Mouse (Mus musculus): ENCODE data around the gene Frmd4b.

The Frmd4b gene

DNA sequence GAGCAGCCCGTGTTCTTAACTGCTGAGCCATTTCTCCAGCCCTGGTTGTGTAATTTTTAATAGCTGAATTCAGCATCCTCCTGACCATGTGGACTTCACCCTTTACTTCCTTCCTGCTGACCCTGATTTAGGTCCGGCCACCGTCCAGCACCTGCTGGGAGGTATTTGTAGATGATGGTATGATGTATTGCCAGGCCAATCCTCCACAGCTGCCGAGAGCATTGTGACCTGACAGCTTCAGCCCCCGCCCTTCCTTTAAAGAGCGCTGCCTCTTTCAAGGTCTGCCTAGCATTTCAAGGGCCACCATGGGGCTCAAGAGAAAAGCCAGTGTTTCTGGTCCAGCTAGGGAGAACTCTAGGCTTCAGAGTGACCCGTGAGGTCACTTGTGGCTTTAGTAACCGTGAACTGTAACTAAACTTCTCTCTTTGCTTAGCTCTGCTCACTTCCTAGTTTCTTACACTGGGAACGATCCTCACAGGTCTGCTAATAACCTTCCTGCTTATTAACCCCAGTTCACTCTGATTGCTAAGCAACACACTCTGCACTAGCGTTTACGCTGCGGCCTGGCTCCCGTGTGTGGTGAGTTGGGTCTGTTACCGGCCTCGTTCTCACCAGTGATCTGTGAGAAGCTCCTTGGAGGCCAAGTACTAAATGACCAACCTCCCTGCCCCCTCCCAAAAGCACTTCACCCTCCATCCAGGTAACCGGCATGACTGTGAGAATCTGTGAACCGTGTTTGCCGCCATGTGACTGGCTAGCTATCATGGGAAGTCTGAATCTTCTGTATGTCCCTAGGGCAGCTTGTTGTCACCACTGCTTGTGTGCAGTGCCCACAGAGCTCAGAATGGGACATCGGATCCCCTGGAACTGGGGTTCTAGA, 138.1 kb downstream of the Frmd4b start:
- in situ Hi-C loops (cut with MboI, MseI): no loop called here

DNA sequence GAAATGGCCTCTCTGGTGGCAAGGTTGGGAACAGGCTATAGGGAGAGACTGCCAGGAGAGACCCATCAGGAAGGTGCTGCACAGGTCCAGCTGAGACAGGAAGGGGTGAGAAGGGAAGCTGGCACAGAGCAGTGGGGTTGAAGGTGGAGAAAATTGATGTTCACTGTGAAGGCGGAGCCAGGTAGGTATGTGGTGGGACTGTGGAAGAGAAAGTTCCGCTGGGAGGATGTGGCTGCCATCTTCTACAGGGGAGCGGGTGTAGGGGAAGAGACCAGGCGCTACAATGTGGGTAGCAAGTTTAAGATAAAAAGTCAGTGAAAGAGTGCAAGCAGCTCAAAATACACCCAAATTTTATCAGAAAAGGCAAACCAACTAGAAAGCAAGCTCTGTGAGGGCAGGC, 143.7 kb downstream of the Frmd4b start:
- in situ Hi-C loops (cut with MboI, MseI): no loop called here

DNA sequence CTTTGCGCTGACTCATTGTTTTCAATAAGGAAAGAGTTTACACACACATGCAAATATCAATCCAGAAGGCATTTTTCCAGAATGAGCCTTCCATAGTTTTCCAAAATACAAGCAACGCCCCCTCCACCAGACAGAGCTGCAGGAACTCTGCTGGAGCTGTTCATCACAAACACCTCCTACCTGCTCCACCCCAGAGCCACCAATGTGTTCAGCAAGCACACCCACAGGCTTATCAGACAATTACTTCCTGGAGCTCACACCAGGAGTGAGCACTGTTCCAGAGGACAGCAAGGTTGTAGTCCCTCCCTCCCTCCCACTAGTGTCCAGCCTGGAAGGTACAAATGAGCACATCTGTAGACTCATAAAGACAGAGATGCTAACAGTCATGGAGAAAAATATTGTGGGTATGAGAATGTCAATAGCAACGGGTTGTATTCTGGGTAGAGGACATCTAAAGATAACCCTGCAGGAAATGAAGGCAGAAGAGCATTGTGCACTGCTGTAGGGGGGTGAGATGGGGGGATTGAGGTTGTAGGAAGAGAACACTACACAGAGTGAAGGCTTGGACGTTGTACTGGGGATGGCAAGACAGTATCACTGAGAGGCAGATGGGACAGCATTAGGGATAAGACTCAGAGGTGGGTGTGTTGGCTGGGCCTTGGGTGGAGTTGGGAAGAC, 144.3 kb downstream of the Frmd4b start:
- in situ Hi-C loops (cut with MboI, MseI): no loop called here

DNA sequence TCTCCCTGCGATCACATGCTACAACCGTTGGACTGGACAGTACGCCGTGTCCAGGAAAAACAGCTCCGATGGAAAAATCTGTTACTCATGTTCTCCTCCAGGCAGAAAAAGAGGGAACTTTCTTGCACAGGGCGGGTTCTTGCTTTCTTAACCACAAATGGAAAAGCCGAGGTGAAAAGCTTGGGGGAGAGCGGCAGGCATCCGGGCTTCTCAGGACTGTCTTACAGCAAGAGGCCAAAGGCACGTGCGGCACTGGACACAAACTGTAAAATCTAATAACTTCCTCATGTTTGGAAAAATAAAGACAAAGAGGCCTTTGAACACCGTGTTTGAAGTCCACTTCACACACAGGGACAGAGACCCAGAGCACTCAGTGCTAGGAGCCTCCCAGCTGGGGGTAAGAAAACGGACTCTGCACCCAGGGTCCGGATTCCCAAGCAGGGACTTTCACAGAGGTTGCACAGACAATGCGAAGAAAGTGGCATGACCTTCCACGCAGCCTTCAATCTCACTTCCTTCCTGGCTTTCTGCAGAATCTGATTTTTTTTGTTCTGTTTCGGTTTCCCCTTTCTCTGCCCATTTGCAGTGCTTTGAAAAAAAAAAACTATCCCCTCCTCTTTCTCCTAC, 153.3 kb downstream of the Frmd4b start:
- in situ Hi-C loops (cut with MboI, MseI): no loop called here

DNA sequence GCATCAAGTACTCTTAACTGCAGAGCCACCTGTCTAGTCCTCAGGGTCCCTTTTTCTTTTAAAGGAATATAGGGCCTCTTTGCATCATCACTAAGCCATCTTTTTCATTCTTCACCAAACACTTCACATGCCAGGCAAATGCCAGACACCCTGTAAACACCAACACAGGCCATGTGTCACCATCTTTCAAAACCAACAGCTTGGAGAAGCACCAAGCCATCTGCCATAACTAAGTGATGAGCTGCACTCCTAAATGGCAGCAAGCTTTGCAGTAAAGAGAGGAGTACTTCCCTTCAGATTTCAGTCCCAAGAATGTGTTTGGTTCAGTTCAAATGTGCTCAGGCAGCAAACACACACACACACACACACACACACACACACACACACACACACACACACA, 154.9 kb downstream of the Frmd4b start:
- in situ Hi-C loops (cut with MboI, MseI): no loop called here

DNA sequence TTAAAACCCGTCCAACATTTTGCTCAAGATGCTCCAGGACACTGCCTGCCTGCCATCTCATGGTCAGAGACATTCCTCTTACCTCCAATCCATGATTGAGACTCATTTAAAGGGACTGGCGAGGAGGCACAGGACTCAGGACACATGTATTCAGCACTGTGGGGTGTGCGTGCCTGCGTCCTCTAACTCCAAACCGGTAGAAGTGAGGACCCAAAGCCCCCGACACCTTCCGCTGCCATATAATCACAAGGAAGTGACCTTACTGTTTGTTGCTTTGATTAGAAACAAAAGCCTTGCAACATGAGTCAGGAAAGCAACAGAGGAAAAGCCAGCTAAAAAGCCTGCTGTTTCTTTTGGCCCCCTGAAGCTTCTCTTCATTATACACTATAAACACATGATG, 158.2 kb downstream of the Frmd4b start:
- in situ Hi-C loops (cut with MboI, MseI): no loop called here

DNA sequence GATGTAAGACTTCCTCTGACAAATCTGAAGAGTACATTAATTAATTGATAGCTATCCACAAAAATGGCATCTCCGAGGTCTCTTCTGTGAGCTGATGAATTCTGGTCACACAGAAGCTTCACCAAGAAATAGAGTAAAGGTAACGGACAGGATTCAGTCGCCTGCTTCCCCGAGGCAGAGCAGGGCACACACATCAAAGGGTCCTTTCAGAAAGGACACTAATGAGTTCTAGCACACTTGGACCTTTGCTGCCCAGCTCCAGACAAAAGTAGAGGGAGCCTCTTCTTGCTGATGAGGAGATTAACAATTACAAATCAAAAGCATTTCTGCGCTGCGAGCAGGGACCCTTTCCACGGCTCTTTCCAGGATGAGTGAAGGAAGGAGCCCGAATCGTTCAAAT, 159.0 kb downstream of the Frmd4b start:
- in situ Hi-C loops (cut with MboI, MseI): no loop called here

DNA sequence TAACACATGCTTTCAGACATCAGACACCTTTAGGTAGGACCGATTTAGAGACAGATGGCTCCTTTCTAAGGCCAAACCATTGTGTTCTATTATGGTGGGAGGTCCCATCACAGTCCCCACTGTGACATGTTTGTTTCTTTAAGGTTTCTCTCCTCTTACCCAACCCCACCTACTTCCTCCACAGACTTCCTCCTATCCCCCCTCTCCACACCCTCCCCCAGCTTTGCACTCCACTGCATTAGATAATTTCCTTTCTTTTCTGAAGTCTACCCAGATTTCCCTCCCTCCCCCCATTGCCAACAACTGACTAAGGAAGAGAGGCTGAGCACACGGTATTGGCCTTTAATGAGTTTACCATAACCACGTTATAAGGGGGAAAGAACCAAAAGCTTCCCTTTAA, 159.4 kb downstream of the Frmd4b start:
- in situ Hi-C loops (cut with MboI, MseI): no loop called here

DNA sequence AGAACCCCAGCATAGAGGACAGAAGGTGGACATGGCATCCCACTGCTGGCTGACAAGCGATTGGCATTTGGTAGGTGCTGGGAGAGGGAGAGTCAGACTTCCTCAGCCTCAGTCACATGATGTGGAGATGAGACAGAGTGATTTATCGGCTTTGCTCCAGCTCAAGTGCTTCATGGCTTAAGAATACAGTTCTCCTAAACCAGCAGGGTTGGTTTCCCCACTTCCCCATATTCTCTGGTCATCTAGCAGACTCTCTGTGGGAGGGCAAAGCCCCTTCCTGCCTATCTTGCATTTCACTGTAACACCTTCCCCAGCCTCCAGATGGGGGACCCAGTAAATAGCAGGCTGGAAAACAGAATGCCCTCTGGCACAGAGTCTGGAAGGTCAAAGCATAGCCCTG, 160.1 kb downstream of the Frmd4b start:
- in situ Hi-C loops (cut with MboI, MseI): no loop called here

DNA sequence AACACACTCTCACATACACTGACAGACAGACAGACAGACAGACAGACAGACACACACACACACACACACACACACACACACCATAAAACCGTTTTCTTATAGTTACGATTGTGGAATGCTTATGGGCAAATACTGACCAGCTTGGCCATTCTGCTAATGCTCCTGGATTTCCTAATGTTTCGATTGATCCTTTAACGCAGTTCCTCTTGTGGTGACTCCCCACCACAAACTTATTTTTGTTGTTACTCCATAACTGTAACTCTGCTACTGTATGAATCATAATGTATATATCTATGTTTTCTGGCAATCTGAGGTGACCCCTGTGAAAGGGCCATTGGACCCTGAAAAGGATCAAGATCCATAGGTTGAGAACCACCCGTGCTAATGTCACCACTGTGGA, 165.1 kb downstream of the Frmd4b start:
- in situ Hi-C loops (cut with MboI, MseI): no loop called here

DNA sequence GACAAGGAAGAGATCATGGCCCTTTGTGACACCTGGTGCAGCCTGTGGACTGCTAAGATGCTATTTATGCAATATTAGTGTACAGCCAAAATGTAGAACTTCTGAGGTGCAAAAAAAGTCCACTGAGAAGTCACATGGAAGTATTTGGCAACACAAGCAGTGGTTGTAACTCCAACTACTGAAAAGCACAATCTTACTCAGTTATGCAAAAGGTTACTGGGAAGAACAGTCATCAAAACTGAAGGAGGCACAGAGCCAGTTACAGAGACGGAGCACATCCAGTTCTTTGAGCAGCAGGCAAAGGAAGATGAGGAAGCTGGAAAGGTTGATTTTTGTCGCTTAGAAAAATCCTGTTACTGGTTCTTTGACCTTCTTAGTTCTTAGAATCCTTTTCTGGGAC, 167.5 kb downstream of the Frmd4b start:
- in situ Hi-C loops (cut with MboI, MseI): loop anchor here (25.0 kb wide), 1 partner anchor 287 kb away; no protein-coding TSS in a partner anchor

DNA sequence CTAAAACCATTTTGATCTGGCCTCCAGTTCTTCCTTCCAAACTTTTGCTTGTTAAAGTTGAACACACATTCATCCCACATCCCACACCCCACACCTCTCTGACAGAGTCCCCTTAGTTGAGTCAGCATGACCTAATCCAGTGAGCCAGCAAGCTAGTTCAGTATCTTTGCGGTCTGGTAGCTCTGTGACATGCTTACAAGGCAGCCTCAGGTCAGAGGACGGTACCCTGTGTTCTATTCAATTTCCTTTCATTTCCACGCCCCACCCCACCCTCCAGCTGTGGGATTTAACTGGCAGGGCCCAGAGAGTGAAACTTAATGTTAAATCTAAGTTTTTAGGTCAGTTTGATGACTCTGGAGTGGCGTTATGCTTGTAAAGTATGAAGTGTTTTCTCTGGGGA, 170.3 kb downstream of the Frmd4b start:
- in situ Hi-C loops (cut with MboI, MseI): loop anchor here (25.0 kb wide), 1 partner anchor 290 kb away; no protein-coding TSS in a partner anchor

DNA sequence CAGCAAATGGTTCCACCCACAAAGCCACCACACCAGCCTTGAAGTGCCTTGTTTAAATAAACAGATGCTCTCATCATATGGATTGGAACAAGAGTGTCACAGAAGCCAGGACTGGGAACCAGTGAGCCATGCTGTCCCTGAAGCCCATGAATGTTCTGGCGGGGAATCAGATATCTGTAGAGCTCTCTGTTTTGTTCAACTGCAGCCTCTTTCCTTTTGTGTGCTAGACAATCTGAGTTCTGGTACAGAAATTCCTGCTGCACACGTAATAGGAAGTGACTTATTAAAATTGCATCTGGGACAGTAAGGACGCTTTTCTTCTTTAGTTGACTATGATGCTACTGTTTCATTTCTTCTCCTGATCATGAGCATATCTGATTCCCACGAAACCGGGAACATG, 173.2 kb downstream of the Frmd4b start:
- in situ Hi-C loops (cut with MboI, MseI): loop anchor here (25.0 kb wide), 1 partner anchor 293 kb away; no protein-coding TSS in a partner anchor

DNA sequence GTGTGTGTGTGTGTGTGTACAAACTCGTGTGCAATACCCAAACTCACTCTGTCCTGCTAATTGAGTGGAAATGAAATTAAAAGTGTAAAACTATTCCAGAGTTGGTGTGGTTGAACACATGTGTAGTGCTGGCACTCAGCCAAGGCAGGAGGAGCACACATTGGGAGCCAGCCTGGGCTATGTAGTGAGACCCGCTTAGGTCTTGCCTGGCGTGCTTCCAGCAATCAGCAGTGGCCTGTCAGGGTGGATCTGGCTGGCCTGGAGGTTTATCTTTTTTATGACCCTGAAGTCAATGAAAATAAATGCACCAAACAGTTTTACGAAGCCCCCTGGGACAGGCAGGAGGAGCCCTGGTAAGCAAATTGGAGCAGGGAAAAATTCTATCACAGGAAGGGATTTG, 173.8 kb downstream of the Frmd4b start:
- in situ Hi-C loops (cut with MboI, MseI): loop anchor here (25.0 kb wide), 1 partner anchor 294 kb away; no protein-coding TSS in a partner anchor

DNA sequence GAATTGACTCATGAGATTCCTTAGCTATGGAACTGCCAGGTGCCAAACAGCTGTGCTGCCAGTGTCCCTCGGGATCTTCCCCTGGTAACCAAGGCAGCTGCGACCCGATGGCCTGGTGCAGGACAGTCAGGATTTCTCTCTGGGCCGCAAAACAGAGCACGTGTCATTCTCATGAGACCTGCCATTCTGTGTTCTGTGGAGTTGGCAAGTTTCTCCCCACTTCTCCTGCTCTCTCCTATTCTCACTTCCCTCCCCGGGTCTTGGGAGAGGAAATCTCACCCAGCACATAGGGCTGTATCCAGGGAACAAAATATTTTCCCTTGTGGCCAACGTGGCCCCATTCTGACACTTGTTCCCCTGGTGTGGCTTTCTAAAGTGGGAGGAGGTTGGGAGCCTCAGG, 176.0 kb downstream of the Frmd4b start:
- in situ Hi-C loops (cut with MboI, MseI): loop anchor here (25.0 kb wide), 1 partner anchor 296 kb away; no protein-coding TSS in a partner anchor

DNA sequence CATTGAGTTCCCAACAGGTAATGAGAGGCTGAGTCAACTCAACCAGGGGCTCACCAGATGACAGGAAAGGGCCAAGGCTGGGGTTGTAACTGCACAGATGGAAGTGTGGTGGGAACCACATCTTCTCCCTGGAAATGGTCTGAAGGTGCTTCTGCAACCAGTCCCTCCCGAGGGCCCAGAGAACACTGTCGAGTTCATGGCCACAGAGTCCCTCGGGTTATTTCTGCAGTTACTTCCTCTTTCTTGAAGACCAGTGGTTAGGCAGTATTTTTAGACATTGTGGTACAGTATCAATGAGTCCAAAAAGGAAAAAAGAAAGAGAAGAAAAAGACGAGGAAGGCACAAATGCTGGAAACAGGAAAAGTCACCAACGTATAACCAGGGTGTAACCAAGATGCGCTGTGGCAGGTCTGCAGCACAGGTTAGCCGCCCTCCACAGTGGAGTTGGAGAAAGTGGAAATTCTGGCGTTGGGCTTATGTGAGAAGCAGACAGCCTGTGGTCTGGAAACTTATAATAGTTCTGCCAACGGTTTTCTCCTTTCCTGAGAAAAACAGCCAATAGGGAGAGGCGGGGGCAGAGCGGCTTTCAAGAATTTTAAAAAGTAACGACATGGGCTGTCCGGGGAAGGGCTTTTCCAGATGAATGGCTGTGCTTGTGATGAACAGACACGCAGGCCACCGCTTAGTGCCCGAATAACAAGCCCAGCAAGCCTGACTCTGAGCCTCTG, 178.3 kb downstream of the Frmd4b start:
- in situ Hi-C loops (cut with MboI, MseI): loop anchor here (25.0 kb wide), 1 partner anchor 298 kb away; no protein-coding TSS in a partner anchor

DNA sequence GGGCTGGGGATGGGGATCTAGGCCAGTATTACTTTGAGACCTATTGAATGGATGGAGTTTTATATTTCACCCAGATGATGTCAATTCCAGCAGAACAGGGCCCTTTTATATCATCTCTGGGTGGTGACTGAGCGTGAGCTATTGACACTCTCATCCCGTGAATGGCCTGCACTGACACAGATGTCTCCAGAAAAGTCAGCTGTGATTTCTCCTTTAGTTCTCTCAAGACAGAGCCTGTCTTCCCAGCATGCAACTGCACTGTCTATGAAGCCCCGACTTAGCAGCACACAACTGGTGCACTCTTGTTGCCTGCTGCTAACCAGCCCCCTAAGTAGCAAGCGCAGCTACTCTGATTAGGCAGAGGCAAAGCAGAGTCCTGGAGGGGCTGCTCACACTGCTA, 182.6 kb downstream of the Frmd4b start:
- in situ Hi-C loops (cut with MboI, MseI): loop anchor here (25.0 kb wide), 1 partner anchor 303 kb away; no protein-coding TSS in a partner anchor

DNA sequence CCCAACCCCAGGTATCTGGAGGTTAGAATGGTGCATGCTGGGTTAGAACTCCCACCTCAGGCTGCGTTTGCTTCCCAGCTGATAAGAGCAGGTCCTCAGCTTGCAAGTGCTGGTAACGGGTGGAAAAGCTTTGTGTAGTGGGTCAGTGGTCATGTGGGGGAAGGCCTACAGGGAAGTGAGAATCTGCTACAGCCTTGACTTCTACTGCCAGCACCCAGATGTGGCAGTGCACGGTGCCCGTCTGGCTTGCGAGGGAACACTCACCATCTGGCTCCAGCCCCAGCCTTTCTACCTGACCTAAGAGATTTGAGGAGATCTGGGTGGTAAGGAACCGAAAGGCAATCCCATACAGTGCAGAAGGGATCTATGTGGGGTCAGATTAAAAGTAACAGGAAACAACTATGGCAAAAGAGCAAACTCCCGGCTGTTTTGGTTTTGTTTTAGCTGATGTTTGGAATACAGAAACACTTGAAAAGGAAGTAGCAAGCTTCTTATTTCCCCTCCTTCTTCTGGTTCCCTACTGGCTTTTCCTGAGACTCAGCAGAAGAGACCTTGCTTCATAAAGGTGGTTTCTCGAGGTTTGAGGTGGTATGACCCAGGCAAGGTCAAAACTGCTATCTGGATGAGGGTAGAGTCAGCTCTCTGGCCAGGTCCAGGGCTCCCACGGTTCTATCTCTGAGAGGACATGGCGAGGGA, 185.9 kb downstream of the Frmd4b start:
- in situ Hi-C loops (cut with MboI, MseI): loop anchor here (25.0 kb wide), 1 partner anchor 306 kb away; no protein-coding TSS in a partner anchor

DNA sequence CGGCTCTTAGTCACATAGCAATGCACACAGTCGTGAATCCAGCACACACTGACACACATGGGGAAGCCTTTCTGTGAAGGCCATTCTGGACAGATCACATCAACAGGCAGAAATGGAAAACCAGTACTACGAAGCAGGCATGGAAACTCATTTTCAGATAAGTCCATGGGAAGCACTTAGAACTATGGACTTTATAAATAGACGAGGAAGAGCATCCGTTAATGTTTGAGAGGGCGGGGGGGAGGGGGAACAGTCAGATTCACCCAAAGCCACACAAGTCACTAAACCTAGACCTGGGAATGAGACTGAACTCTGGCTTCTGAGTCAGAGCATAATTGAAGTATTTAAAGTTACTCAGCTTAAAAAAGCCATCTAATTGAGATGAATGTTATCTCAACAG, 186.8 kb downstream of the Frmd4b start:
- in situ Hi-C loops (cut with MboI, MseI): loop anchor here (25.0 kb wide), 1 partner anchor 307 kb away; no protein-coding TSS in a partner anchor

DNA sequence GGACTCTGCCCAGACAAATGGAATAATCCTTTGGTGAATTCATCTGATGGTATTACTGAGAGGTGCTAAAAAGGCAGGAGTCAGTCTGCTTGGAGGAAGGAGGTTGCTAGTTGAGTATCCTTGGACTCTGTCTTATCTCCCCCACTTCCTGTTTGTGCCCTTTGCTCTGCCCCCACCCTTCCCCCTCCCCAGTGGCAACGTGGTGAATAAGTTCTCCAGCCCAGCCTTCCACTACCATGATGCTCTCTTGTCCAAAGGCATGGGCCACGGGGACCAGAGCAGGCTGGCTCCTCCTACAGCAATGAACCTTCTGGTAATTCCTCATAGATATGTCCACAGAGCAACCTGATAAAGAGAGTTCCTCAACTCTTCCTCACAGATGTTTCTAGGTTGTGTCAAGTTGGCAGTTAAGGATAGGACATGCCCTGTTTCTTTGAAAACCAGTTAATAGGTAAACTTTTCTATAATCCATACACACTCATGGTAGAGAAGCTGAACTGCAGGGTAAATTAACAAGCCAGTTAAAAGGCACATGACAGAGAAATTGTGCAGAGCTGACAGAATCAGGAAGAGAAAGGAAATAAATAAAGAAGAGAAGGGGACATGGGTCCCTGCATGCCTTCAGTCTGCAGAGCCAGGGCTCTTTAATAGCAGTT, 187.5 kb downstream of the Frmd4b start:
- in situ Hi-C loops (cut with MboI, MseI): loop anchor here (5.0 to 25.0 kb wide), 2 partner anchors 92 to 307 kb away; no protein-coding TSS in a partner anchor

Measured in T-helper 2 cell (primary cell).